Mouse (Mus musculus) retina, embryonic 14.5 days (tissue): ENCODE measurements around the gene Carmil3.

Experiments
- DNase-seq: peaks from one replicate; pipeline ENCODE4 v3.0.0-alpha.2; 2015; ENCODE audit warnings: low spot score

Carmil3 gene

DNA sequence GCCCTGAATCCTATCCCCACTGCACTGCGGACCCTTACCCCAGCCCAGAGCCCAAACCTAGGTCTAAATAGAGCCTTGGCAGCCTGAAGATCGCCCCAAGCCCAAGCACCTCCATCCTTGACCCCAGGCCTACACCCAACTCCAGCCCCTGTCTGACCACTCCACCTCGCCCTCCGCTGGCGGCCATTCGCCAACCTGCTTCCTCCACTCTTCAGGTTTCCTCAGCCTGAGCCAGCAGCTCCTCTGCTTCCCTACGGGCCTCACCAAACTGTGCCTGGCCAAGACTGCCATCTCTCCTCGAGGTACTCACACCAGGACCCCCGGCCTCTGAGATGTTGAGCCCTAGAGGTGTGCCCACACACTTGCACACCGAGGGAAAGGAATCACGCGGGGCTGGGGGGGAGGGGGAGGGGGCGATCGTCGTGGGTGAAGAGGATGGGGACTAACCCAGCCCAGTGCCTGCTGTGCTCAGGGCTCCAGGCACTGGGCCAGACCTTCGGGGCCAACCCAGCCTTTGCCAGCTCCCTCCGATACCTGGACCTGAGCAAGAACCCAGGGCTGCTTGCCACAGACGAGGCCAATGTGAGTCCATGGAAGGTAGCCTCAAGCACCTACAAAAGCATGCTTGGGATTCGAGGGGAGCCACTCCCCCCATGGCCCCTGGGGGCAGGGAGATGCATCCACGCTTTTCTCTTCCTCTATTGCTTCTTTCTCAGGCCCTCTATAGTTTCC is 5.2 kb downstream of the Carmil3 start:
- DNase-seq, result no peak

DNA sequence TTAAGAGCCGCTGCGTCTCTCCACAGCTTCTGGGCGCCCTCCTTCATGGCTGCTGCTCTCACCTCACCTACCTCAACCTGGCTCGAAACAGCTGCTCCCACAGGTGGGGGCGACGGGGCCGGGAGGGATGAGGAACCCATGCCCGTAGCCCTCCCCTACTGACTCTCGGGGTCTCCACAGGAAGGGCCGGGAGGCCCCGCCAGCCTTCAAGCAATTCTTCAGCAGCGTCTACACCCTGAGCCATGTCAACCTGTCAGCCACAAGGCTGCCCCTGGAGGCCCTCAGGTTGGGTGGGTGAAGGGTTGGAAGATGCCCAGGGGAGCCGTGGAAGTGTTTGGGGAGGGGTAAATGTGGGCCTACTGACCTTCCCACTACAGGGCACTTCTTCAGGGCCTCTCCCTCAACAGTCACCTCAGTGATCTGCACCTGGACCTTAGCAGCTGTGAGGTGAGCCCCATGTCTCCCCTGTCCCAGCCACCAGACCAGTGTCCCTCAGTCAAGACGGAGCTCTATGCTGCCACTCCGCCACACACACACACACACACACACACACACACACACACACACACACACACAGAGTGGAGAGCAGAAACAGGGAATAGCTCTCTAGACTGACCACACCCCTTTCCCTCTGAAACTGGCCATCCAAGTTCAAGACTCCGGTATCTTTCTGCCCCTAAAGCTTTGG is 6.5 kb downstream of the Carmil3 start:
- DNase-seq, result no peak

DNA sequence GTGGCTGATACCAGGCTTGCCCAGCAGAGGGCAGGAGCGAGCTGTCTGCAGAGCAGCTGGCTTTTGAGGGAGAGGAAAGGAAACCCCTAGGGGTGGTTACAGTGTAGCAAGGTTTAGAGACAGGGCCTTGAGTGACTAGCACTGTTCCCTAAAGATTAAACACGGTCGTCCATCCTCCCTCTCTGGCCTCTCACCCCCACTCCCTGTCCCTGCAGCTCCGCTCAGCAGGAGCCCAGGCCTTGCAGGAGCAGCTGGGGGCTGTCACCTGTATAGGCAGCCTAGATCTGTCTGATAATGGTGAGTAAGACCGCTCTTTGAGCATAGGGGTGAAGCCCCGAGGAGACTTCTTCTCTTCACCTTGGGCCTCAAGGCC is 7.0 kb downstream of the Carmil3 start:
- peak; percentile 95 for DNase-seq

DNA sequence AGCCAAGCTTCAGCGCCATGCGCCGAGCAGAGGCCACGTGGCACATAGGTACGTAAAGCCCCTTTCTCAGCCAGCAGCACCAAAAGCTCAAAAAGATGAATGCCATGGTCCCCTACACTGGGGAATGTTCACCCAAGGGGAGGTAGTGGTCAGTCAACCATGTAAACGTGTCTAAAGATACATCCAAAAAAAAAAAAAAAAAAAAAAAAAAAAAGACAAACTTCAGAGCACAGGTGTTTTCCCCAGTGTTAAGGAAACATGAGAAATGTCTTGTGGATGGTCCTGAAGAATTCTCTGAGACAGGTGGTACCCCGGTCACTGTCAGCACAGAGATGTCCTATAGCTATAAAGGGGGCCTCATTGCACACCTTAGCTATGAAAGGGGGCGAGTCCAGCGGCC is 15.2 kb downstream of the Carmil3 start:
- no peak for DNase-seq

DNA sequence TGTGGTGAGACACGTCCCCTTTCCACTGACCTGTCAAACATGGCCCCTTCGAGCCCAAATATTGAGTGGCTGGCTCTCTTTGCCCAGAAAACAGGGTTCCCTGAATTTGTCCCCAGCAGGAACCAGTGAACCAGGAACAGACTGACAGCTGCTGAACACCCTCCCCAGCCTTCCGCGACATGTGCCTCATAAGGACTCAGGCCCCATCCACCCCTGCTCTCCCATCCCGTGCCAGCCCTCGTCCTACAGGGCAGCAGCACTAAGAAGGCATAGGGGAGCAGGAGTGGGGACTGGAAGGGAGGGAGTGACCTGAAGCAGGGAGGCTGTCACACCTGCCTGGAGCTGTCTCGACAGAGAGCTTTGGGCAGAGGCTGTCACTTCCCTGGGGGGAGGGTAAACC is 17.4 kb downstream of the Carmil3 start:
- DNase-seq, result no peak

DNA sequence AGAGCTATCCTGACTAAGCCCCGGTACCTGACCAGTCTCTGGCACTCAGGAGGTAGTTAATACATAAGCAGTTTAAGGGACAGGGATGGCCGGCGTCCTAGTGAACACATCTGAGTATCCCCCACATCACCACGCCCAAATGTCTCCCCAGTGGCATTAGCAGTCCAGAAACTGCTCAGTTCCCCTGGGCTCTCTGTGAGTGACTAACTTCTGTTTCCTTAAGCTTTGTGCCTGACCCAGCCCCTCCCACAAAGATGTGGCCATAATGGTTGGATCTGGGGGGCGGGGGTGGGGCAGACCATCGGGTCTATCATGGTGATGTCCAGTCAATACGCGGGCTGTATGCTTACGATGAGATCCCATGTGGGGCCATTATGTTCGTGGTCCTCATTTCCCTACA is 19.1 kb downstream of the Carmil3 start:
- no peak for DNase-seq

DNA sequence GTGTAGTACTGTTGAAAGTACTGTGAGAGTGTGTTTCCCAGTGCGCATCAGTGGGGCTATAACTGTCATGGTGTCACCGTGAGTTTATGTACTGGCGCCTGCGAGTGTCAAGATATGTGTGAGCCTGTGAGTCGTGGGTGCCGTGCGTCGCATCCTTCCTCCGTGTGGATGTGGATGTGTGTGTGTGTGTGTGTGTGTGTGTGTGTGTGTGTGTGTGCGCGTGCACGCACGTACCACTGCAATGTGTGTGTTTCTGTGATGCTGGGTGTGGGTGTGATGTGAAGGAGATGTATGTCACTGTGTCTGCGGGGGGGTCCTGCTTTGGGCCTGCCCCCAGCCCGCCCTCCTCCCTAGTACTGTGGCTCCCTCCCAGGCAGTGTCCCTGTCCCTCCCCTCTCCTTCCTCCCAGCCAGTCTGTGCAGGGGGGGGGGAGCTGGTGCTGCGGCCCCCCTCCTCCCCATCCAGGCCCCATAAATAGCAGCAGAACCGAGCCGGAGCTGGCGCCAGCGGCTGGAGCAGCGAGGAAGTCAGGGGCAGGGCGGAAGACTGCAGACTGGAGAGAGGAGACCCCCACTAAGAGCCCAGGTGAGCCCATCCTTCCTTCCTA is 19.8 kb downstream of the Carmil3 start, which contains the start of gene Cpne6:
Gene Cpne6, plus strand, starts transcription at position 321 of the 607 bp plus-strand sequence.
- no peak for DNase-seq

DNA sequence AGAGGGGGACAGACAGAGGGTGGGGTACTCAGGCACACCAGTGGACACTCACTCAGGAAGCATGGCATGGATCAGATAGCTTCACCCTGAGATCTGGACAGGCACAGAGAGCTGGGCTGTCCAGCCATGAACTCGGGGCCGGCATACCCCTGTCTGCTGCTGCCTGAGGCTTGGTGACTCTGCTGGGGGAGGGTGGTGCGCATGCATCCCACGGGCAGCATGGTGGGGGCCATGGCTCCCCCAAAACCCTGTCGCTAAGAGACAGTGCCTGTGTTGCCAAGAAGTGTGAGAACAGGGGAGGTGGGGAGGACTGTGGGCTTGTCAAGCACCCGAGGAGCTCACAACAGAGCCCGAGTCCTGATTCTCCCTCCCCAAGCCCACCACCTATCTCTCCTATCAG is 20.6 kb downstream of the Carmil3 start:
- DNase-seq, result no peak

DNA sequence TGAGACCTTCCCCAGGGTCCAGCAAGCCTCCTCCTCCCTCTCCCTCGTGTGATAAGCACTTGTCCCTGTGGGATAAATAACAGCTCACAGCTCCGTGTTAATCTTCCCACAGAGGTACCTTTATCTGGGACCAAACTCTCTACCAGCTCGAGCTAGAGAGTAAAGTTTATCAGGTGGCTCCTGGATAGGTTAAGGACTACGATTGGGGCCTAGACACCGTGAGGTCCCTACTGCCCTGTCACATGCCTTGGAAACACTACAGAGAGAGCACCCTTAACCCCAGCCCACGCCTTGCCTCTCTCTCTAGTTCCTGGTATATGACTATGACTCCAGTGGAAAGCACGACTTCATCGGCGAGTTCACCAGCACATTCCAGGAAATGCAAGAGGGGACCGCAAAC is 23.5 kb downstream of the Carmil3 start:
- no peak for DNase-seq

DNA sequence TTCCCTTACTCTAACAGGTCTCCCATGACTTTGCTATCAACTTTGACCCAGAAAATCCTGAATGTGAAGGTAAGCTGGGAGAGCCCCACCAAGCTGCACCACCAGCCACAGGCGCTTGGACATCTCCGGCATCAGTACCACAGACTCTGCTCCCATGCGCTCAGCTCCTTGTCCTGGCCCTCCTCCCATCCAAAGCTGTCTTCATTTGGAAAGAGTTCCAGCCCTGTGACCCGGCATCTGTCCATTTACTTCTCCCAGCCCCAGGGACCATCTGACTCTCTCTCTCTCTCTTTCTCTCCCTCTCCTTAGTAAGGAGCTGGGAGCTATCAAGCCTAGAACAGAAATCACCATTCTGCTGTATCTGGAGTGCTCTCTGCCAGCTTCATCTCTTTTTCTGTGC is 25.4 kb downstream of the Carmil3 start:
- no peak for DNase-seq

DNA sequence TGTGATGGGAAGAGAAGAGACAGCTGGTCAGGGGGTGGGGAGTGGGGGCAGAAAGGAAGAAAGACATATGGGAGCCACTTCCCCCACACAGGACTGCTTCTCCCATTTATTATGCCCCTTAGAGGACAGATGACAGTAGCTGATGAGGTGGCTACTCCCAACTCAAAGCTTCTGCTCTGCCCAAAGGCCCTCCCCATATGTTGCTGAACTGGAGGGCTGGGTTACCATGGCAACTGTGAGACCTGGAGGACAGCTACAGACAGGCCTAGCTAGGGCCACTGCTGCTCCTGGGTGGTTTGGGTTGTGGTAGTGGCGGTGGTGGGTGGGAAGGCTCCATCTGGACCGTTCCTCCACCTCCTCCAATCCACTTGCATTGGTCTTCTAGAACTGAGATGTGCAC is 28.4 kb downstream of the Carmil3 start:
- DNase-seq, result peak; percentile 71

DNA sequence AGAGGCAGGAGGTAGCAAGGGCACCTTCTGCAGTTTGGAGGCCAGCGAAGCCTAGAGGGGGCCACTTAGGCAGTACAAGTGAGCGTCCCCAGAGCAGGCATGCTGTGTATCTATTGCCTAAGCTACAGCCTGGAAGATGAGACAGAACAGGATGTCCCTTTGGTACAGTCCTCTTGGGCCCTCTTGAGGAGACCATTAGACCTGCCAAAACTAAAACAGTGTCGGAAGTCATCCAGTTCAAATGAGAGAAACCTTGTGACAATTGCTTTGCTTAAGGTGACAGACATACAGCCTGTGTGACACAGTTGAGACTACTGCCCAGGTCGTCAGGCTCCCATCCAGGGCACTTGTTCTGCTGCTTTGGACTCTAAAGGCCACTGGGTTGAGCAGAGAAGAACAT is 29.2 kb downstream of the Carmil3 start:
- DNase-seq, result peak; percentile 21

DNA sequence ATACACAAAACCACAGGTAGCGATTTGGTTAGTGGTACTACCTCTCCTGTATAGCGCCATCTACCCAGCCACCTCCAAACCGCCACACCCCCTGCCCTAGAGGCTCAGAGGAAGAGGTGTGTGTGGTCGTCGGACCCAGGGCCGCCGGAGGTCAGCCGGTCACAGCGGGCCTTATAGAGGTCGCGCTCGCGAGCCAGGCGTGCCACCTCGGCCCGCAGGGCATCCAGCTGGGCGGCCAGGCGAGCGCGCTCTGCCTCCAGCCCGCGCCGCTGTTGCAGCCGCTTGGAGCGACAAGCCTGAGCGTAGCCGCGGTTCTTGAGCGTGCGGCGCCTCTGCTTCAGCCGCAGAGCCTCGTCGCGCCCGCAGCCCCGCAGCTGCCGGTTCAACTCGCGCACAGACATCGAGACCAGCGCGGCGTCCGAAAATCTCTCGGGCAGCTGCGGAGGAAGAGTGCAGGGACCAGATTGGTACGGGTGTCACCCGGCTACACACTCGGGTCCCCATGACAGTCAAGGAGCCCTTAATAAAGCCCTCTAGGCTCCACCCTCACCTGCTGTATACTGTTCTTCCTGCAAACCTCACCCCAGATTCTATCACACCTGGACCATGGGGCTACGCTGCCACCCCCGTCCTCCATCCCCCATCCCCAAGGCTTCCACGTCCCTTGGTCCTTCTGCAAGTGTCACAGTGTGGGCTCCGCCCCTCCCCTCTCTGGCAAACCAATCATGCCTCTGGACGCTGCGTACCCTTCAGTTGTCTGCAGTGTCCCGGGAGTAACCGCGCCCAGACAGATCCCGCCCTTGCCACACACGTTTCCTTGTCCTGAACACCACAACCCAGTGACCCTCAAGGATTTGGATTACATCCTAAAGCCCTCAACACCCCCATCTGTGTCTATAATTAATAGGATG is 30.3 kb downstream of the Carmil3 start:
- peak; percentile 67 for DNase-seq

DNA sequence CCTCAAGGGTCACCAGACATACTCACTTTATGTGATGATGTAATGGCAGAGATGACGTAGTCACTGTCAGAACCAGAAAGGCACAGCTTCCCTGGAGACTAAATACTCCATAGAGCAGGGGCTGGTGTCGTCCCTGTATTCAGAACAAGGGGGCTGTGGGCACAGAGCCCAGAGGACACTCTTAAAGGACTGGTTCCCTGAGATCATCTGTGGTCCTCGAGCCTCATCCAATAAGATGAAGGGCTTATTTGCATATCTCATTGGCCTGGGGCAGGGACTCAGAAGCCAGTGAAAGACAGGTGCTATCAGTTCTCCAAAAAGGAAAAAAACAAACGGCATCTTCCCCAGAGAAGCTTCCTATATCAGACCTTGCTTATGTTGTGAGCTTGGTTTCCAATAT is 33.6 kb downstream of the Carmil3 start:
- DNase-seq, result no peak

DNA sequence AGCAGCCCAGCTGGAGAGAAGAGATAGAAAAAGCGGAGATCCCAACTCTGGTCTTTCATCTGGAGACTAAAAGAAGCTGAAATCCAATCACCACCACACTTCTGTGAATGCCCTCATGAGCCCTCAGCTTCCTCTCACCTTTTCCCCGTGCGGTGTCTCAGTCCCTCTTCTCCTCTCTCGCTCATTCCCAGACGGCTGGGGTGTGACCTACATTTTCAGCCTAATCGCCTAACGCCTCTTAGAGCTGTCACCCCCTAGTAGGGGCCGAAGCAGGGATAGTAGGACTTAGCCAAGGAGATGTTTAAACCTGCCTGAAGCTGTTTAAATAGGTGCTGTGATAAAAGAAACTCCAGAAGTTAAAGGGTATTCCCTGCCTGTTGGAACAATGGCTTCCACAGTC is 34.3 kb downstream of the Carmil3 start, which contains the start of gene Nrl:
Gene Nrl, minus strand, starts transcription at position 197 of the 400 bp plus-strand sequence.
- DNase-seq, result peak; percentile 41

DNA sequence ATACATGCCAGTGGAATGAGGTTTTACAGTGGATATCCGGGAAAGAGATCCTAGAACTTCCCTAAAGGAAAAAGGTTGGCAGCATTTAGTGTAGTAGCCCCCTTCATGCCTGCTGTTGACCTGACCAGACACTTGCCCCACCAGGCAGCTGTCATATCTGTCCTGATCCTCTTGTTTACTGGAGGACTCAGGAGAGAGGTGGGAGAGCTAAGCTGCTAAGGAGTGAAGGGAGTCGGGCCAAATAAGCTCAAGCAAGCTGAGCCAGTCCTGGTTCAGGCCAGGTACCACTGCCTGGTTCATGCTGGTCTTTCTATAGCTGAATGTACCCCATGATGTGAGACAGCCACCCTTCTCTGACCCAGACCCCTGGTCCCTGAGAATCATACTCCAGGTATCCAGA is 36.2 kb downstream of the Carmil3 start:
- no peak for DNase-seq

DNA sequence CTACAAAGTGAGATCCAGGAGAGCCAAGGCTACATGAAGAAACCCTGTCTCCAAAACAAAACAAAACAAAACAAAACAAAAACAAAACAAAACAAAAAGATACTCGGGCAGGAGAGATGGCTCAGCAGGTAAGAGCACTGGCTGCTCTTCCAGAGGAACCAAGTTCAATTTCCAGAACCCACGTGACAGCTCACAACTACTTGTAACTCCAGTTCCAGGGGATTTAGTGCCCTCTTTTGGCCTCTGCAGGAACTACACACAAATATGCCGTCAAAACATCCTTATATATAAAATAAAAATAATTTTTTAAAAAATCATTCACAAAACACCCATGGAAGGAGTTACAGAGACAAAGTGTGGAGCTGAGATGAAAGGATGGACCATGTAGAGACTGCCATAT is 37.5 kb downstream of the Carmil3 start:
- DNase-seq, result peak; percentile 74

DNA sequence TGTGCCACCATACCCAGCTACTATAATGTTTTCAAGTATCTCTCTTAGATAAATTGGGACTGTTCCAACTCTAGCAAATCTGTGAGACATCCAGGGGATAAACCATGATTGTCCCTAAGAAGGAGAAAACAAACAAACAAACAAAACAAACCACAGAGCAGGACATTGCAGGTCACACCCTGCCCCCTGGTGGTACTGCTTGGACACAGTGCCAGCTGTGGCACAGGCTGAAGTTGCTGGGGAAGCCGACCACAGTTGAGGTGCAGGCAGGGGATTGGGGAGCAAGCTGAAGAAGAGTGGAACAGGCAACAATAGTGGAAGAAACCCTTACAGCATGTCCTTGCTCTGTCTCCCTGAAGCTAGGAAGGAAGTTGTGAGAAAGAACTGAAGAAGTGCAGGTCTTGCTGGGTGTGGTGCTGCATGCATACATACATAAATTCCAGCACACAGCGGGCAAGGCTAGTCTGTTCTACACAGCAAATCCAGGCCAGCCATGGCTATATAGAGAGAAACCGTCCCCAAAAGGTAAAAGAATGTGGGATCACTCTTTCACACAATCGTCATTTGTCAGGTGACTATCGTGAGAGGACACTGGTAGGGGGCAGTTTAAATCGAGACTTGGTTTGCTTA is 45.8 kb downstream of the Carmil3 start:
- peak; percentile 73 for DNase-seq

DNA sequence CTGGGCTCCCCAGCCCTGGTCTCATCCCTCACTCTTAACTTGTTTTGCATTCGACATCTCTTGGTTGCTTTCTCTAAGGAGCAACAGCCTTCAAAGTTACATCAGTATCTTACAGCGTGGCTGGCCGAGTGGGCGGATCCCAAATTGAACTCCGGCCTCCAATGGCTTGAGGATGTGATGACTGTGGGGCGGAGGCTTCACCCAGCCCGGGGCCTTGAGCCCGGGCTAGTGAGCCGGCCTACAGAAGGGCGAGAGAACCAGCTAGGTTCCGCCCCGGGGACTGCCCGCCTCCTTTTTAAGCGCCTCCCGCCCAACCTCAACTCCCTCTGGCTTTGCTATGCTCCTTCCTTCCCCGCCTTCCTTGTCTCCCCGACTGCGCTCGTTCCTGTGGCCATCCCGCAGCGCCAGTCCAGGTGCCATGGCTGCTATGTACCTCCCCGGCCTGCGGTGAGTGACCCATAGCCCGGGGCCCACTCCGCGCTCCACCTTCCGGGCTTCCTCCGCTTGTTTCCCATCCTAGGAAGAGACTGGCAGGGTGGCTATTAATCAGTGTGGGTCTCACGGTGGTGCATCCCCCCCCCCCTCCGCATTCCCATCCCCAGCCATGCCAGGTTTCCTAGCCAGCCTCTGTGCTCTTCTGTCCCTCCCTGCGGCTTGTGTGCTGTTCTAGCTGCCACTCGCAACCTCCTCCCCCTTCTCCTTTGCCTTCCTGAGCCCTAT is 49.8 kb downstream of the Carmil3 start, which contains the start of gene Pck2:
Gene Pck2, plus strand, starts transcription at position 200 of the 720 bp plus-strand sequence.
- DNase-seq, result peak; percentile 82

DNA sequence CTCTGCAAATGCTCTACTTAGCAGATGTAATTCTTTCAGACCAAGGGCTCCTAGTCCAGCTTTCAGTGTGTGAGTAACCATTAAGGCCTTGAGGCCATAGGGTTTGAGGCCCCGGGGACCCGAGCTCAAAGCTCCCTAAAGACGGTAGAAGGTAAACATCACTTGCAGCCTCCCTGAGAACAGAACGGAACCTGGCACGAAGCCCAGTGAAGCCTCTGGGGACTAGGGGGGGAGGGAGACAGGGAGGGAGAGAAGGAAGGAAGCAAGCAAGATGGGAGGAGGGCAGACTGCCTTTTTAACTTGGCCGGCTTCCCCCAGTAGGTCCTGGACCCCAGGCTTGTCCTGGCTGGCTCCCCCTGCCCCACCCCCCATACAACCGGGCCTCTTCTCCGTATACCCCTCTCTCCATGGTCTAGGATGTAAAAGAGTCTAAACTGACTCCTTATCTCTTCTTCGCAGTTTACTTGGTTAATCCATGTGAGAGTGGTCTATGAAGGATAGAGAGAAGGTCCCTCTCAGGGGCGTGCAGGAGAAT is 50.4 kb downstream of the Carmil3 start:
- peak; percentile 59 for DNase-seq

DNA sequence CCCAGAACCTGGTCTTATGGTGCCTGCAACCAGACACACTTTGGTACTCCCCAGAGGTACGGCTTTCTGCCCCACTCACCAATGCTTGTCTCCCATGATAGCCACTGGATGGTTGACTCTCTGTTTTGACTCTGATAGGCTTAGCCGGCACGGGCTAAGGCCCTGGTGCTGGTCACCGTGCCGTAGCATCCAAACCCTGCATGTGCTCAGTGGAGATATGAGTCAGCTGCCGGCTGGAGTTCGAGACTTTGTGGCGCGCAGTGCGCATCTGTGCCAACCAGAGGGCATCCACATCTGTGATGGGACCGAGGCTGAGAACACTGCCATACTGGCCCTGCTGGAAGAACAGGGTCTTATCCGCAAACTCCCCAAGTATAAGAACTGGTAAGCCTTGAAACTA is 51.8 kb downstream of the Carmil3 start:
- DNase-seq, result no peak
